Mouse (Mus musculus) neural tube, embryonic 15.5 days (tissue): ENCODE data around the gene Uroc1. TPM values are rescaled to one million over a fixed set of nuclear protein-coding genes. Genes with fewer than 3 reads are reported as not detected.

Experiments used
- ATAC-seq: fragments of 200-750 bp; cut with Nextera tagmentation; 2 replicates; pipeline ENCODE4 v1.8.0; 2017; ENCODE audit warnings: mild to moderate bottlenecking, moderate TSS enrichment, moderate library complexity; ENCODE audit not compliant: low FRiP score
- H3K27ac ChIP-seq: fragments of 300-500 bp; sonication (generic); replicated peaks from 2 replicates; pipeline ENCODE4 v1.5.1; 2015; ENCODE audit warnings: mild to moderate bottlenecking, inconsistent platforms
- H3K27me3 ChIP-seq: fragments of 300-500 bp; sonication (generic); replicated peaks from 2 replicates; pipeline ENCODE4 v1.6.1; 2015; ENCODE audit warnings: inconsistent platforms
- H3K36me3 ChIP-seq: fragments of 300-500 bp; sonication (generic); 2 replicates; pipeline ENCODE4 v1.6.1; 2015; ENCODE audit warnings: inconsistent platforms
- H3K4me1 ChIP-seq: fragments of 300-500 bp; sonication (generic); 2 replicates; pipeline ENCODE4 v1.6.1; 2015; ENCODE audit warnings: inconsistent platforms
- H3K4me2 ChIP-seq: fragments of 300-500 bp; sonication (generic); 2 replicates; pipeline ENCODE4 v1.6.1; 2015; ENCODE audit warnings: inconsistent platforms, mild to moderate bottlenecking, moderate library complexity
- H3K4me3 ChIP-seq: fragments of 300-500 bp; sonication (generic); replicated peaks from 2 replicates; pipeline ENCODE4 v1.5.1; 2015; ENCODE audit warnings: mild to moderate bottlenecking, inconsistent platforms
- H3K9ac ChIP-seq: fragments of 300-500 bp; sonication (generic); replicated peaks from 2 replicates; pipeline ENCODE4 v1.6.1; 2015; ENCODE audit warnings: mild to moderate bottlenecking, inconsistent platforms
- H3K9me3 ChIP-seq: fragments of 300-500 bp; sonication (generic); replicated peaks from 2 replicates; pipeline ENCODE4 v1.6.1; 2016; ENCODE audit warnings: inconsistent platforms
- WGBS: fragments of 180-500 bp; shearing (Covaris S2); methylation state at CpG from one replicate; pipeline ENCODE4 v1.1.7; 2015; ENCODE audit warnings: mixed read lengths; 5-methylcytosine and 5-hydroxymethylcytosine counted together
- polyA plus RNA-seq: library from polyadenylated mRNA; unstranded; fragments of >200 nt; fragmentation: Nextera tagmentation; extraction: Ambion mirVana; gene quantifications from 2 replicates; pipeline ENCODE4 v1.2.1, GENCODE M21; 2015

The Uroc1 gene
- polyA plus RNA-seq, 1 experiment from 2014 or later, result not detected

DNA sequence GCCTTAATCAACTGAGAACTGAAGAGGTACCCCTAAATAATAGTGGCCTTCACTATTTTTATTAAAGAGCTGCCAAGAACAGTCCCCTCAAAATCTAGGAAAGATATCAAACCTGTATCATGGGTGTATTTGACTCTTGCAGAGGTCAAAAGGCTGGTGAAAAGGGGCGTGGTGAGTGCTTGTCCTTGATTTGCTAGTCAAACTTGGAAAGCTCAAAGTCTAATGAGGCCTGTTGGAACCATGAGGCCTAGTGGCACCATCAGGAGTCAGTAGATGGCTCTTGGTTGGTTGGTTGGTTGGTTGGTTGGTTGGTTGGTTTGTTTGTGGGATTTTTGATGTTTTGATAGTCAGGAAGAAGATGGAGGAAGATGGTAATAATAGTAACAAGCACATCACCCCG, 62.7 kb downstream of the Uroc1 start:
- no peak overlapping the region for H3K4me3 ChIP-seq
- no peak overlapping the region for H3K27ac ChIP-seq
- ATAC-seq, result no peak
- H3K9ac ChIP-seq, result no peak overlapping the region
- no peak overlapping the region for H3K4me2 ChIP-seq
- H3K36me3 ChIP-seq, result peaks cover 38% of the 10 kb centered on the region
- no peaks in the 10 kb centered on the region for H3K9me3 ChIP-seq
- H3K27me3 ChIP-seq, result no peaks in the 10 kb centered on the region
- H3K4me1 ChIP-seq, result no peaks in the 10 kb centered on the region
- WGBS, result 95% methylated on average over 2 of the region's 2 CpGs

DNA sequence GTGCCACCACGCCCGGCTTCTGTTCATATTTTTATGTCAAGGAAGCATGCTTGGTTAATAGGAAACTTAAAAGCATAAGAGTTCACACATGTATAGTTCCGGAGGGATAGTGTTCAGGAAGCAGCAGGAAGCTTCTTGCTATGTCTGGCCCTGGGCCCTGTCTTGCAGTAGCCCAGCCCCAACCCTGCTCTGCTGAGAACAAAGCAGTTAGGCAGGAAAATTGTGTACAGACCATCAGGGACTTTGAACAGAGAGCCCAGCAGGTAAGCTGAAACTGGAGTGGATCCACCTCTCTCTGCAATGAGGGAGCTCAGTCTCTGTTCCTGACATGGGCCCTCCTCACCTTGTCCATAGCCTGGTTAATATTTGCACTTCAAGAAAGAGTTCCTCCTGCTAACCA, 64.2 kb downstream of the Uroc1 start:
- H3K4me2 ChIP-seq, result no peak overlapping the region
- WGBS, result 89% methylated on average over 3 of the region's 3 CpGs
- H3K4me1 ChIP-seq, result no peaks in the 10 kb centered on the region
- no peaks in the 10 kb centered on the region for H3K27me3 ChIP-seq
- peaks cover 40% of the 10 kb centered on the region for H3K36me3 ChIP-seq
- no peak overlapping the region for H3K9ac ChIP-seq
- no peak overlapping the region for H3K27ac ChIP-seq
- ATAC-seq, result no peak
- no peaks in the 10 kb centered on the region for H3K9me3 ChIP-seq
- no peak overlapping the region for H3K4me3 ChIP-seq

DNA sequence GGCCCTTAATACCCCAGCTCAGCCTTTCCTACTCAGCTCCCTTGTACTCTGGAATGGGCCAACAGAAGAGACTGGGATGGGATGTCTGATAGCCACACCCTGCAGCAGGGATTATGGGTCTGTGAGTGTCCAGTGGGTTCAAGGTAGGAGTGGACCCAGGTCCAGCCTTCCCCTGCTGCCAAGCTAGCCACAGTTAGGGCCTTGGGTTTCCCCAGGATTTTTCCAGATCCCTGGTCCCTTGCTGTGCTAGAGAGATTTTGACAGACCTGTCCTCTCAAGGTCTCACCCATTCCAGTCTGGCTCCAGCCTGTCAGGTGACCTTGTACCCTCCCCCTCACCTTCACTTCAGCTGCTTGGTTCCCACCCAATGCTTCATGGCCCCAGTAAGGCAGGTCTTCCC, 75.5 kb downstream of the Uroc1 start:
- Histone ChIP-seq H3K36me3 (peaks cover 22% of the 10 kb centered on the region), H3K4me2 (no peak overlapping the region), H3K9me3 (no peaks in the 10 kb centered on the region), H3K9ac (no peak overlapping the region), H3K4me1 (no peaks in the 10 kb centered on the region), H3K27me3 (no peaks in the 10 kb centered on the region), H3K27ac (no peak overlapping the region), H3K4me3 (no peak overlapping the region)
- no peak; the same call in 1 of the 2 replicates for ATAC-seq

DNA sequence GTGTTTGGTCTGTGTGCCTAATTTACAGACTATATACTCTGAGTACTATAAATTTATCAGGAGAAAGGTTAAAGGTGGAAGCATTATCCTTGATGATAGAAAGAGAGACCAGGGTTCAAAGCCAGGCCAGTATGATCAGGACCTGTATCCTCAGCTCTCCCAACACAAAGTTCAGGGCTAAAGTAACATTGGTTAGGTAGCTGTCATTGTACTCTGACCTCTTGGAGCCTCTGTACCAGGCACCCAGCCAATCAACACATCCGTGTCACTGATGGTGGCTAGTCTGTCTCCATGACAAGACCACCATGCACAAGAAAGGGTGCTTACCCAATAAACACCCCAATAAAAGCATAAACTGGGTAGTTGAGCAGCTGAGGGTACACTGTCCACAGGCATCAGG, 77.9 kb downstream of the Uroc1 start:
- no peaks in the 10 kb centered on the region for H3K27me3 ChIP-seq
- H3K36me3 ChIP-seq, result peaks cover 2% of the 10 kb centered on the region; the same call in 1 of the 2 replicates
- 64% methylated on average over 1 of the region's 1 CpGs for WGBS
- no peak for ATAC-seq
- H3K27ac ChIP-seq, result no peak overlapping the region
- no peaks in the 10 kb centered on the region for H3K4me1 ChIP-seq
- no peak overlapping the region for H3K4me2 ChIP-seq
- H3K9ac ChIP-seq, result no peak overlapping the region
- H3K9me3 ChIP-seq, result no peaks in the 10 kb centered on the region
- H3K4me3 ChIP-seq, result no peak overlapping the region

DNA sequence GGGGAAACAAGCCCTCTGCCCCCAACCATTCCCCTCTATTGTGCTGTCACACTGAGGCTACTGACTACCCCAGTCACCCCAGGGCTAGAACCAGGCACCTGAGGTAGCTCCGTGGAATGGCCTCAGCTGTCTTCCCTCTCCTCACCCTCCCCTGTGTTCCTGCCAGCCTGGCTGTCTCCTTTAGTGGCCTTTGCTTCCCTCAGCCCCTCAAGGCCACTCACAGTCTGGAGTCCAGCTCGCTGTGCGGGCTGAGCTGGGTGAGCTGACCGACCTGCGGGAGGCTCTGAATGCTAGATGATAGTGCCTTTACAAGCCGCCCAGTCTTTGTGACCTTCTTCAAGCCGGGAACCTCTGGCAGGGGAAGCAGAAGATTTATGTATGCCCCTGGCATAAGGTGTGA, 78.8 kb downstream of the Uroc1 start:
- no peak overlapping the region for H3K4me2 ChIP-seq
- no peaks in the 10 kb centered on the region for H3K9me3 ChIP-seq
- H3K4me1 ChIP-seq, result no peaks in the 10 kb centered on the region
- 76% methylated on average over 7 of the region's 7 CpGs for WGBS
- no peak for ATAC-seq
- H3K27me3 ChIP-seq, result no peaks in the 10 kb centered on the region
- H3K27ac ChIP-seq, result no peak overlapping the region
- H3K36me3 ChIP-seq, result no peaks in the 10 kb centered on the region
- no peak overlapping the region for H3K9ac ChIP-seq
- H3K4me3 ChIP-seq, result no peak overlapping the region

Other genes with a start within 250 kb of the Uroc1 start
- not detected in 2 replicates for gene Vmn1r50, start 231.9 kb upstream of the Uroc1 start, polyA plus RNA-seq
- gene Vmn1r51, start 210.7 kb upstream of the Uroc1 start, polyA plus RNA-seq, result 0.06 and 0.12 TPM in 2 replicates
- 0.10 TPM in 1 of 2 replicates, not detected in the other for gene Vmn1r52, start 158.5 kb upstream of the Uroc1 start, polyA plus RNA-seq
- not detected in 2 replicates for gene V1ra8, start 130.5 kb upstream of the Uroc1 start, polyA plus RNA-seq
- gene Vmn1r53, start 108.8 kb upstream of the Uroc1 start, polyA plus RNA-seq, result not detected in 2 replicates
- gene Vmn1r54, start 87.0 kb upstream of the Uroc1 start, polyA plus RNA-seq, result not detected in 2 replicates
- gene BC048671, start 32.1 kb upstream of the Uroc1 start, polyA plus RNA-seq, result not detected in 2 replicates
- gene Chst13, start 8.1 kb upstream of the Uroc1 start, polyA plus RNA-seq, result 0.36 TPM in 2 replicates
- 8.1 and 10.4 TPM in 2 replicates for gene Zxdc, start 36.2 kb downstream of the Uroc1 start, polyA plus RNA-seq
- gene Cfap100, start 95.5 kb downstream of the Uroc1 start, polyA plus RNA-seq, result 7.5 and 7.7 TPM in 2 replicates
- gene Klf15, start 129.3 kb downstream of the Uroc1 start, polyA plus RNA-seq, result 16.9 and 18.5 TPM in 2 replicates
- 60.1 and 68.2 TPM in 2 replicates for gene Aldh1l1, start 153.1 kb downstream of the Uroc1 start, polyA plus RNA-seq